Mouse (Mus musculus) left cerebral cortex, adult 8-10 months (tissue): ENCODE results near the gene Pakap. TPM values are rescaled to one million over a fixed set of nuclear protein-coding genes. Genes with fewer than 3 reads are reported as not detected.

Source experiments
- DNase-seq, 2 experiments: peaks; one replicate each; pipeline ENCODE4 v3.0.0; 2022; ENCODE audit warnings: low spot score in 2 of 2
- total RNA-seq, 4 experiments: library from RNA; stranded (reverse); gene quantifications; 2 replicates each; pipeline ENCODE4 v1.2.4; 2022

The Pakap gene
- total RNA-seq, 4 experiments from 2014 or later: 19.2 to 22.2 (median 20.2) TPM

DNA sequence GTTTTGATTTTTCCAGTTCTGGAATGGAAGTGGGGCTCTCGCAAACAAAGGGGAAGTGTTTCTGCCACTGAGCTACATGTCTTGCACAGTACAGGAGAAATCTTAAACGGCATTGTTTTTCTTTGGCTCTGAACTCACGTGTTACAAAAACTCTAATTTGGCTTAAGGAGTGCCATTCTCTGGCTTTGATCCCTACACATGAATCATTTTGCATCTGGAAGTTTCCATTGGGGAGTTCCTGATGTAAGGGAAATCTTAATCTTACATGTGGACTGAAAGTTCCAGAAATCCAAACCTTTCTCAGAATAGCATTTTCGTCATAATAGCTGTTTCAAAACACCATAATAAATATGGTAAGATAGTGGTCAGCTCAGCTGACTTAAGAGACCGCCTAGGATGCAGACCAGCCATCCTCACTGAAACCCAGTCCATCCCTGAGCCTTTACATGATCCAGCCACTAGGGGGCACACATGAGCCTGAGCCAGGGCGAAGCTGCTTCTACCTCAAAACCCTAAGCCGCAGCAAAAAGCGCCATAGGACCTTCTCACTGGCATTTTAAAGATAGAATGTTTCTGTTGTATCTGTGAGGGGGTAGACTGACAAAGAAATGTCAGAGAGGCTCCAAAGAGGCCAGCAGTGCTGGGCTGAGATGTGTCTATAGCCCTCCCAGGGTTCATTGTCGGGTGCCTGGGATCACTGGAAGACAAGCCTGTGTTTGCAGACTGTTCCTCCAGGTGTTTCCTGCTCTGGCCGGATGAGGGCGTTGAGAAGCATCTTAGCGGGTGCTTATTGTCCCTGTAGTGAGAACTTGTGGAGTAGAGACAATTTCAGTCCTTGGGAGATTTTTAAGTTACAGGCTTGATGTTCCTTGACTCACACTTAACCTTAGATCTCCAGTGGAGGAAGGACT, 105.3 kb downstream of the Pakap start:
- peak; percentile 65 to 79 for DNase-seq

DNA sequence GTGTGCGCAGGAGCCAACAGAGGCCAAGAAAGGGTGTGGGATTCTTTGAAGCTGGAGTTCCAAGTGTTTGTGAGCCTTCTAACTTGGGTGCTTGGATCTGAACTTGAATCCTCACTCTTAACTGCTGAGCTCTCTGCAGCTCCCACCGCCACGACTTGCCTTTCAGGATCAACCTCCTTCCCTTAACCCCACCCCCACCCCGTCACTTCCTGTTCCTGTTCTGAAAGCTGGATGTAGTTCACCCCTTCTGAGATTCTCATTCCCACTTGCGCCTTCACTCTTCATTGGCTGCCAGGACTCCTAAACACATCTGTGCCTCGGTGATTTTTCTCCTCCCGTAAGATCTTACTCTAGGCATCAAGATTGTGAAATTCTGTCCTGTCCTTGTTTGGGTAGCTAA, 106.4 kb downstream of the Pakap start:
- no peak for DNase-seq

DNA sequence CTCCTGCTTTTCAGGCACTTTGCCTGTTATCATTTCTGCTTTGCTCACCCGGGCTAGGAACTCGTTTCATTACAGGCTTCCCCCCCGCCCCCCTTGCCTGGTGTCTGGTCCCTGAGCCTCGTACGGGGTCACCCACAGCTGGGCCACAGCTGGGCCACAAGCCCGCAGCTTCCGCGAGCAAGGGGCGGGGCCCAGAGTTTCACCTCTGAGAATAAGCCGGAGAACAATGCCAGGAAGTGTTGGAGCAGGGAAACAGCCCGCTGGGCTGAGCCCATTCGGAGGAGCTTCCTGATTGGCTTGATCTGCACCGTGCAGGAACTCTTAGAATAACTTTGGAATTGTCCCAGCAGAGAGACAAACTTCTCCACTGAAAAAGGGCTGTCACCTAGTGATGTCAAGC, 107.4 kb downstream of the Pakap start:
- DNase-seq: no peak

DNA sequence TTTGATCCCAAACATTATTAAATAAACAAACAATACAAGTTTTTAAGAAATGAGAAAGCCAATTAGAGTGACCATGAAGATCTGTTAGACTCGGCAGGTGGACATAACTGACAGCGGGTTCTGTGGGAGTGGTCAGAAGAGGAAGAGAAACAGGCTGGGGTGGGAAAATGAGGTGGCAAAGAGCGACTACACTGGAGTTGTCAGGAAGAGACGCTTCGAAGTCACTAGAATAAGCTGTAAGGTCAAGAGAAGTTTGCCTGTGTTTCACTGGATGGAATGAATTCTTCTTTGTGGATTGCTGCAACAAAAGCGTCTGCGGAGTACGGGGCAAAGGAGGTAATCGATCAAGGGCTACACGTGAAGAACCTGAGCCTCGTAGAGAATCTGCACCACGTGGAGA, 109.9 kb downstream of the Pakap start:
- no peak for DNase-seq

- DNase-seq: no peak
Measured at GRCm38 (mm10) chr4:57678991-57679457, 111.0 kb downstream of the Pakap start.

- DNase-seq: no peak
Measured at GRCm38 (mm10) chr4:57680186-57680585, 112.2 kb downstream of the Pakap start.

GRCm38 (mm10) chr4:57681511-57681910, 113.5 kb downstream of the Pakap start:
- DNase-seq: no peak

DNA sequence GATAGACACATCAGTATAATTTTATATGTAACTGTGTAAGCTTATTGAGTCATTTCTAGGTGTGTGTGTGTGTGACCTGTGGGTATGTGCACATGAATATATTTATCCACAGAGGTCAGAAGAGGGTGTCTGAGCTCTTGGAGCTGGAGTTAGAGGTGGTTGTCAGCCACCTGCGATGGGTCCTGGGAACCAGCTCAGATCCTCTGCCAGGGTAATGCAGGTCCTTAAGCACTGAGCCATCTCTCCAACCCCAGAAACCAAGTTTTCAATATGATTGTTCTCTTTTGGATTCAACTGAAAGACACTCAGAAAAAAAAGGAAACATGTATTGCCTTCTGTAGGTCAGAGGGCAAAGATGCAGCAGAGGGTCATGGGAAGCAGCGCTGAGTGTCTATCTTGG, 114.4 kb downstream of the Pakap start:
- no peak for DNase-seq

DNA sequence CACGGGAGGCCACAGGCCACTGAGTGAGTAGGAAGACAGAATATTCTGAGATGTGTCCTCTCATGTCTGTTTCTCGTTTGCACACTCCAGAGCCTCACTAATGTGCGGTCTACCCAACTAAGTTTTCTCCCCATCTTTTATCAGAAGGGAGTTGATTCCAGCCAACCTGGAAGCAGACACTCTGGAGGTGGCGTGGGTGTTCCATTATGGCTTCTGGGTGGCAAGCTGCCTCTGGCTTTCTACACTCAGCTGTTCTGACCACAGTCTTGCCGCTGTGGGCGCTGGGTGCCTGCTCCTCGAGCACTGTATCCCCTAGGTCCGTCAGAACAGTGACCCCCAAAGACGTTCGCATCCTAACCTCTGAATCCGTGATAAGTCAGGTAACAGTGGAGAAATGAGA, 115.0 kb downstream of the Pakap start:
- DNase-seq: no peak

GRCm38 (mm10) chr4:57684676-57685215, 116.8 kb downstream of the Pakap start:
- DNase-seq: no peak

- no peak for DNase-seq
Measured at GRCm38 (mm10) chr4:57686736-57687135, 118.8 kb downstream of the Pakap start.

- peak in 1 of 2 experiments; percentile 57 for DNase-seq
Measured at GRCm38 (mm10) chr4:57687583-57687982, 119.6 kb downstream of the Pakap start.

GRCm38 (mm10) chr4:57688131-57688530, 120.2 kb downstream of the Pakap start:
- no peak for DNase-seq

GRCm38 (mm10) chr4:57690001-57690400, 122.0 kb downstream of the Pakap start:
- DNase-seq: no peak

DNA sequence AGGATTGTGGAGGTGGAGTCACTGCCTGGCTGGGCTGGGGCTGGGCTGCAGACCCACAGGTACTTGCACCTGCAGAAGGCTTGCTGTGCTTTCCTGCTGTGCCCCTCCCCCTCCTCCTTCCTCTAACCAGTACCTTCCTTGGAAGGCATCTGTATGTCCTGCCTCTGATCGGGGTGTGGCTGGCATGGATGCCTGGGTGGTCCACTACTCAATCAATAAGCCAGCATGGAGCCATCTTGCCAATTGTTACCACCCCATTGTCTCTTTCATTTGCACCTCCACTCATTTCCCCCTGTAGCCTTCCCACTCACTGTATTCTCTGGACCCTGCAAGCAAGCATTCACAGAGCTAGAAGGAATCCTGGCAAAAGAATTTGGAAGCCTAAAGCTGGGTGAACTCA, 122.8 kb downstream of the Pakap start:
- no peak for DNase-seq

- DNase-seq: no peak
Measured at GRCm38 (mm10) chr4:57694356-57695136, 126.6 kb downstream of the Pakap start.

GRCm38 (mm10) chr4:57696955-57697354, 129.0 kb downstream of the Pakap start:
- no peak for DNase-seq

DNA sequence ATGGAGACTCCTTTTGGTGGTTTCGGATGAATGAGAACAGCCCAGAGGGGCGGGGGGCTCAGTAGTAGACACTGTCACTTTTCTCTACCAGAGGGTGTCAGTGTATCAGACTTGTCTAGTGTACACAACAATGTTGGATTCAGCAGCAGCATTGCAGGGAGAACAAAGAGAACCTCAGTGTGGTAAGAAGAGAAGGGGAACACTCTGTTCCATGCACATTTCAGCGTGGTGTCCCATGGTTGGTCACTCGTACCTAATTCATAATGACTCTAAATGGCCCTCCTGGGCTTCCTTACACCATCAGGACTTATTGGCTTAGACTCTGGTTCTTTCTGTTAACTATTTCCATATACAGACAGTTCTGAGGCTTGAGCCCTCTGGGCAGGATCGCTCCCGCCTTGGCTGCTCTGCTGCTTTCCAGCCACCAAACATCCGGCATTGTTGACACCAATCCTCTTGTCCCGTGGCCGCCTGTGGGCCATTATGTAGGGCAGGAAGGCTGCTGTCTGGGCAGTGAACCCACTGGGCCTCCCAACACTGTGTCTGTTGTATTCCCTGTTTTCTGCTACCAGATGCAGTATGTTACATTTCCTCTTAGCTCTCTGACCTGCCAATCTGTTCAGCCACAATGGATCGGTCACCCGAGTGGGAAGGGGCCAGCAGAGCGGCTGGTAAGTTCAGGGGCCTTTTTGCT, 130.1 kb downstream of the Pakap start:
- no peak for DNase-seq

GRCm38 (mm10) chr4:57701576-57701975, 133.6 kb downstream of the Pakap start:
- no peak for DNase-seq

DNA sequence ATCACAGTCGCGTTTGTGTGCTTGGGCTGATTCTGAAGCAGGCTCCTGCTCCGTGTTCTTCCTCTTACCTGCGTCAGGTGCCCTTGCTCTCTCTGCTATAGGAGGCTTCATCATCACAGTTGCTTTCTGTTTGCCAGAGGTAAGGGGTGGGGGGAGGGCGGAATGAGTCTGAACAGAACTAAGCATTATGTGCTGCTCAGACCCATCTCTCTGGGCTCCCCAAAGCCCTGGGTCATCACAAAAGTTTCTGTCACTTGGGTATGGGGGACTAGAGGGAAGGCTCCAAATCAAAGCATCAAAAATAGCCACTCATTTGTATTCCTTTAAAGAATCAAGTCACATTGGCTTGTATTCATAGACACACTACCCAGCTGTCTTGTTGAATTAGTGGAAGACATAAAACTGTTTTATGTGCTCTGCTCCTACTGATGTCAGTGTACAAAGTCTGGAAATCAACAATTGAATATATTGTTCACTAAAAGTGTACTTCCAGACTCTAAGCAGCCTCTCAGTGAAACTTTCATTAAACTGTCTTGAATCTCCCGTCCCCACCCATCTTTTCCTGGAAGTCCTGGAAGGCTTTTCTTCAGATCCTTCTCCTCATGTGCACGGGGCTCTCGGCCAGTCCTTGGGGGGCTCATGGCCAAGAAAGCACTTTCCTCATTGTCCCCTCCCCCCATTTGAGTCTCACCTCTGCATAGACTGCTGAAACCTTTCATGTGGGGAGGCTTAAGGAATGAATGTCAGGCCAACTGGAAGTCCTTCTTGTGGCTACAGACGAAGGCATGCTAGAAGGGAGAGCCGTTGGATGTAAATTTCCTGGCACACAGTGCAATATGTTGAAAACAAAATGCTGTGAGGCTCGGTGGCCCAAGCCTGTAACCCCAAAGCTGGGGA, 135.8 kb downstream of the Pakap start:
- no peak for DNase-seq
